Mouse (Mus musculus) adrenal gland, postnatal 10 days (tissue): Measurements from ENCODE around the gene Fgd6. TPM values are rescaled to one million over a fixed set of nuclear protein-coding genes. Genes with fewer than 3 reads are reported as not detected.

Experiments used
- DNase-seq: peaks from one replicate; pipeline ENCODE4 v3.0.0; 2021; ENCODE audit warnings: mixed read lengths
- total RNA-seq, 2 experiments: library from RNA; stranded (reverse); gene quantifications; 2 replicates each; pipeline ENCODE4 v1.2.3; 2021

Fgd6 gene
- total RNA-seq, 2 experiments from 2014 or later = 6.0 to 8.1 TPM

- DNase-seq = no peak
These were observed 57.7 kb downstream of the Fgd6 start for GRCm38 (mm10) chr10:94093534-94093933.

GRCm38 (mm10) chr10:94095743-94096465 lies 60.1 kb downstream of the Fgd6 start:
- DNase-seq = no peak

- no peak for DNase-seq
These were observed 61.5 kb downstream of the Fgd6 start for GRCm38 (mm10) chr10:94097081-94097845.

GRCm38 (mm10) chr10:94098100-94098499 lies 62.3 kb downstream of the Fgd6 start:
- peak; percentile 35 for DNase-seq

GRCm38 (mm10) chr10:94105498-94105897 lies 69.7 kb downstream of the Fgd6 start:
- no peak for DNase-seq

GRCm38 (mm10) chr10:94107168-94107567 lies 71.4 kb downstream of the Fgd6 start:
- peak; percentile 13 for DNase-seq

- DNase-seq = no peak
These were observed 71.8 kb downstream of the Fgd6 start for GRCm38 (mm10) chr10:94107607-94108006.

GRCm38 (mm10) chr10:94108791-94109190 lies 73.0 kb downstream of the Fgd6 start:
- DNase-seq = no peak

- no peak for DNase-seq
These were observed 75.3 kb downstream of the Fgd6 start for GRCm38 (mm10) chr10:94110834-94111754.

GRCm38 (mm10) chr10:94112207-94112606 lies 76.4 kb downstream of the Fgd6 start:
- DNase-seq = no peak

GRCm38 (mm10) chr10:94115893-94116599 lies 80.2 kb downstream of the Fgd6 start:
- peak; percentile 87 for DNase-seq

- peak; percentile 41 for DNase-seq
These were observed 81.1 kb downstream of the Fgd6 start for GRCm38 (mm10) chr10:94116781-94117340.

GRCm38 (mm10) chr10:94117916-94118315 lies 82.1 kb downstream of the Fgd6 start:
- no peak for DNase-seq

- DNase-seq = no peak
These were observed 83.2 kb downstream of the Fgd6 start for GRCm38 (mm10) chr10:94118993-94119392.

- no peak for DNase-seq
These were observed 84.9 kb downstream of the Fgd6 start for GRCm38 (mm10) chr10:94120676-94121075.

GRCm38 (mm10) chr10:94122595-94122994 lies 86.8 kb downstream of the Fgd6 start:
- no peak for DNase-seq

- DNase-seq = no peak
These were observed 87.8 kb downstream of the Fgd6 start for GRCm38 (mm10) chr10:94123581-94123980.

- peak; percentile 37 for DNase-seq
These were observed 88.6 kb downstream of the Fgd6 start for GRCm38 (mm10) chr10:94124376-94124775.

- peak; percentile 12 for DNase-seq
These were observed 93.9 kb downstream of the Fgd6 start for GRCm38 (mm10) chr10:94129680-94130119.

GRCm38 (mm10) chr10:94133081-94133480 lies 97.3 kb downstream of the Fgd6 start:
- no peak for DNase-seq

GRCm38 (mm10) chr10:94133674-94134073 lies 97.9 kb downstream of the Fgd6 start:
- no peak for DNase-seq
